Mouse (Mus musculus) forebrain, embryonic 16.5 days (tissue): ENCODE data around the gene Dis3l. TPM values are rescaled to one million over a fixed set of nuclear protein-coding genes. Genes with fewer than 3 reads are reported as not detected.

Experiments used
- ATAC-seq: fragments of 200-750 bp; cut with Nextera tagmentation; 2 replicates; pipeline ENCODE4 v1.8.0; 2017; ENCODE audit warnings: mild to moderate bottlenecking, moderate library complexity
- H3K27ac ChIP-seq: fragments of 300-500 bp; sonication (generic); 2 replicates; pipeline ENCODE4 v1.5.1; 2014; ENCODE audit warnings: low read length, control low read depth
- H3K27me3 ChIP-seq: fragments of 300-500 bp; sonication (generic); replicated peaks from 2 replicates; pipeline ENCODE4 v1.6.1; 2014; ENCODE audit warnings: low read length; ENCODE audit not compliant: control insufficient read depth, insufficient read depth
- H3K36me3 ChIP-seq: fragments of 300-500 bp; sonication (generic); 2 replicates; pipeline ENCODE4 v1.6.1; 2014; ENCODE audit not compliant: control insufficient read depth, insufficient read depth
- H3K4me1 ChIP-seq: fragments of 300-500 bp; sonication (generic); replicated peaks from 2 replicates; pipeline ENCODE4 v1.6.1; 2014; ENCODE audit warnings: low read length; ENCODE audit not compliant: control insufficient read depth, insufficient read depth
- H3K4me2 ChIP-seq: fragments of 300-500 bp; sonication (generic); 2 replicates; pipeline ENCODE4 v1.6.1; 2014; ENCODE audit warnings: mild to moderate bottlenecking, low read length, control low read depth
- H3K4me3 ChIP-seq: fragments of 300-500 bp; sonication (generic); replicated peaks from 2 replicates; pipeline ENCODE4 v1.5.1; 2014; ENCODE audit warnings: mild to moderate bottlenecking, low read length, control low read depth
- H3K9ac ChIP-seq: fragments of 300-500 bp; sonication (generic); replicated peaks from 2 replicates; pipeline ENCODE4 v1.6.1; 2014; ENCODE audit warnings: low read depth, low read length, control low read depth
- H3K9me3 ChIP-seq: fragments of 300-500 bp; sonication (generic); 2 replicates; pipeline ENCODE4 v1.6.1; 2016; ENCODE audit warnings: low read length; ENCODE audit not compliant: control insufficient read depth
- whole genome bisulfite sequencing: fragments of 180-500 bp; shearing (Covaris S2); extraction: QIAGEN DNeasy Blood & Tissue Kit; methylation state at CpG from one replicate; pipeline ENCODE4 v1.1.7; 2014; 5-methylcytosine and 5-hydroxymethylcytosine counted together
- polyA plus RNA-seq: library from polyadenylated mRNA; unstranded; fragments of >200 nt; fragmentation: Nextera tagmentation; extraction: Ambion mirVana; gene quantifications from 2 replicates; pipeline ENCODE4 v1.2.1, GENCODE M21; 2015

Dis3l gene
- 25.3 and 25.9 TPM in 2 replicates for polyA plus RNA-seq

GRCm38 (mm10) chr9:64341254-64341566 lies at the start of gene Dis3l:
Dis3l (minus strand) TSS chr9:64341288.
- Histone ChIP-seq H3K4me1 (peaks cover 9% of the 10 kb centered on the region), H3K27me3 (no peaks in the 10 kb centered on the region), H3K36me3 (no peaks in the 10 kb centered on the region), H3K9me3 (no peaks in the 10 kb centered on the region), H3K9ac (peak within 1 kb of the TSS; percentile 100), H3K4me3 (peak within 1 kb of the TSS; percentile 71), H3K27ac (peak within 1 kb of the TSS; percentile 99), H3K4me2 (peak within 1 kb of the TSS; percentile 85)
- WGBS = 13% methylated on average over 16 of the region's 16 CpGs
- ATAC-seq = peak; percentile 10; the same call in 1 of the 2 replicates

GRCm38 (mm10) chr9:64389576-64390292 lies 48.6 kb upstream of the Dis3l start:
- Histone ChIP-seq H3K4me1 (peaks cover 20% of the 10 kb centered on the region), H3K9me3 (no peaks in the 10 kb centered on the region), H3K27me3 (peaks cover 23% of the 10 kb centered on the region), H3K27ac (no peak overlapping the region), H3K36me3 (no peaks in the 10 kb centered on the region), H3K9ac (no peak overlapping the region), H3K4me2 (no peak overlapping the region), H3K4me3 (no peak overlapping the region)
- WGBS = 63% methylated on average over 7 of the region's 7 CpGs
- no peak for ATAC-seq

GRCm38 (mm10) chr9:64386466-64387211 lies 45.6 kb upstream of the Dis3l start:
- 2% methylated on average over 45 of the region's 45 CpGs for WGBS
- Histone ChIP-seq H3K27ac (no peak overlapping the region), H3K27me3 (peaks cover 23% of the 10 kb centered on the region), H3K4me3 (peak overlapping the region; percentile 67), H3K36me3 (no peaks in the 10 kb centered on the region), H3K9me3 (no peaks in the 10 kb centered on the region), H3K9ac (peak overlapping the region; percentile 70), H3K4me1 (peaks cover 26% of the 10 kb centered on the region), H3K4me2 (peak overlapping the region; percentile 99)
- ATAC-seq = no peak

GRCm38 (mm10) chr9:64385511-64386465 lies 44.7 kb upstream of the Dis3l start, which contains the start of gene Megf11:
Megf11 (plus strand) TSS chr9:64385626.
- Histone ChIP-seq H3K9ac (peak within 1 kb of the TSS; percentile 70), H3K4me3 (peak within 1 kb of the TSS; percentile 67), H3K4me2 (peak within 1 kb of the TSS; percentile 99), H3K27me3 (peaks cover 23% of the 10 kb centered on the region), H3K9me3 (no peaks in the 10 kb centered on the region), H3K4me1 (peaks cover 26% of the 10 kb centered on the region), H3K27ac (no peak within 1 kb of the TSS), H3K36me3 (no peaks in the 10 kb centered on the region)
- WGBS = 1% methylated on average over 89 of the region's 93 CpGs
- peak; percentile 79 for ATAC-seq

- no peaks in the 10 kb centered on the region for H3K36me3 ChIP-seq
- H3K4me2 ChIP-seq = no peak overlapping the region
- H3K27me3 ChIP-seq = peaks cover 14% of the 10 kb centered on the region
- 38% methylated on average over 10 of the region's 10 CpGs for WGBS
- no peak overlapping the region for H3K27ac ChIP-seq
- peak; percentile 64; the same call in 1 of the 2 replicates for ATAC-seq
- H3K4me3 ChIP-seq = no peak overlapping the region
- H3K9ac ChIP-seq = no peak overlapping the region
- no peaks in the 10 kb centered on the region for H3K9me3 ChIP-seq
- peaks cover 26% of the 10 kb centered on the region for H3K4me1 ChIP-seq
Measured at GRCm38 (mm10) chr9:64383021-64383788, 42.1 kb upstream of the Dis3l start.

- H3K9ac ChIP-seq = no peak overlapping the region; the same call in 1 of the 2 replicates
- no peaks in the 10 kb centered on the region for H3K4me1 ChIP-seq
- ATAC-seq = no peak
- no peak overlapping the region for H3K27ac ChIP-seq
- H3K27me3 ChIP-seq = no peaks in the 10 kb centered on the region
- H3K4me3 ChIP-seq = no peak overlapping the region
- 74% methylated on average over 2 of the region's 2 CpGs for WGBS
- H3K9me3 ChIP-seq = no peaks in the 10 kb centered on the region
- no peaks in the 10 kb centered on the region for H3K36me3 ChIP-seq
- no peak overlapping the region for H3K4me2 ChIP-seq
Measured at GRCm38 (mm10) chr9:64376380-64376779, 35.3 kb upstream of the Dis3l start.

GRCm38 (mm10) chr9:64371305-64371819 lies 30.3 kb upstream of the Dis3l start:
- no peaks in the 10 kb centered on the region for H3K27me3 ChIP-seq
- no peak overlapping the region for H3K27ac ChIP-seq
- no peaks in the 10 kb centered on the region for H3K36me3 ChIP-seq
- no peaks in the 10 kb centered on the region for H3K4me1 ChIP-seq
- ATAC-seq = no peak
- H3K9me3 ChIP-seq = no peaks in the 10 kb centered on the region
- H3K4me3 ChIP-seq = no peak overlapping the region
- WGBS = 36% methylated on average over 11 of the region's 11 CpGs
- no peak overlapping the region for H3K9ac ChIP-seq
- H3K4me2 ChIP-seq = no peak overlapping the region

- WGBS = 68% methylated on average over 7 of the region's 7 CpGs
Measured at GRCm38 (mm10) chr9:64369871-64370270, 28.8 kb upstream of the Dis3l start.

More at GRCm38 (mm10) chr9:64369871-64370270, 28.8 kb upstream of the Dis3l start:
- no peaks in the 10 kb centered on the region for H3K4me1 ChIP-seq
- ATAC-seq = no peak
- no peak overlapping the region for H3K4me2 ChIP-seq
- no peak overlapping the region for H3K9ac ChIP-seq
- no peaks in the 10 kb centered on the region for H3K9me3 ChIP-seq
- no peak overlapping the region for H3K27ac ChIP-seq
- H3K4me3 ChIP-seq = no peak overlapping the region
- H3K36me3 ChIP-seq = no peaks in the 10 kb centered on the region
- no peaks in the 10 kb centered on the region for H3K27me3 ChIP-seq
